Mouse (Mus musculus) lung, postnatal 4 days (tissue): ENCODE data around the gene Cmip.
A peak's percentile ranks its signal among the peaks of the same experiment; 100 is the strongest.

Source experiments
- DNase-seq, 2 experiments: peaks; one replicate each; pipeline ENCODE4 v3.0.0; 2021

The Cmip gene

DNA sequence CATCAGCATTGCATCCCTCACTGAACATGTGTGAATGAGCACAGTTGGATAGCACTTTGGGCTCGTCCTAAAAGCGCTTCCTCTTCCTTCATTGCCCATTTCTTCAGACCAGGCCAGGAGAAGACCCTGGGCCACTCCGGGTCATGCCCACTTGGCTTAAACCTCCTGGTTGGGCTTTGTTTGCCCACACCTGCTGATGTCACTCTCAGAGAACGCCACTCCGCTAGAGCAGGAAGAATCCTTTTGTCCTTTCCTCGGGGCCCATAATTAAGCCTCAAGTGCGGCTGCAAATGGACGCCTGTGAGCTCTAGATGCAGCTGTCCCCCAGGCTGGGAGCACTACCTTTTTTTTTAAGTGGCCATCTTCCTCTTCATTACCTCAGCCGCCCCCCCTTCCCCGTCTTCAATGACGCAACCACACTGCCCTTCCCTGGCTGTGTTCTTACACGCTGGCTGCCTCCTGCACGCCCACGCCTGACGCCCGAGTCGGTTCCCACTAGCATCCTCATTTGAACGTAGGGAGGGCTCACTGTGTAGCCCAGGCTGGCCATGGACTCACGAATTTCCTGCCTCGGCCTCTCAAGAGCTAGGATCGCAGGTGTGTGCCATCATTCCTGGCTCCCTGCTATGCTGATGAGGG is 171.8 kb downstream of the Cmip start:
- DNase-seq, result no peak

DNA sequence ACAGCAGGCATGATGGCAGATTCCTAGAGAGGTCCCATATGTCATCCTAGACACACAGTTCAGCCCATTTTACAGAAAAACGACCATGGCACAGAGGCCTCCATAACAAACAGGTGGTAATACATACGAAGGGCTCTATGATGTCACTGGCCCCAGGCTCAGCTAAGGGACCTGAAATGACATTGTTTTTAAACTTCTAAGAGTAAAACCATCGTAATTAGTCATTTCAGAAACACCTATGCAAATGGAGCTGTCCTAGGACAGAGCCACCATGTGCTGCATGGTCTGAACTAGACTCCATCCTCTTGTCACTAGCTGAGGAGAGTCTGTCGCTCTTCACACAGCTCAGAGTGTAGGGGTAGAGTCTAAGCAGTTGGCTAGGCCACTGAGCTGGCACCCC is 173.8 kb downstream of the Cmip start:
- DNase-seq, result no peak

DNA sequence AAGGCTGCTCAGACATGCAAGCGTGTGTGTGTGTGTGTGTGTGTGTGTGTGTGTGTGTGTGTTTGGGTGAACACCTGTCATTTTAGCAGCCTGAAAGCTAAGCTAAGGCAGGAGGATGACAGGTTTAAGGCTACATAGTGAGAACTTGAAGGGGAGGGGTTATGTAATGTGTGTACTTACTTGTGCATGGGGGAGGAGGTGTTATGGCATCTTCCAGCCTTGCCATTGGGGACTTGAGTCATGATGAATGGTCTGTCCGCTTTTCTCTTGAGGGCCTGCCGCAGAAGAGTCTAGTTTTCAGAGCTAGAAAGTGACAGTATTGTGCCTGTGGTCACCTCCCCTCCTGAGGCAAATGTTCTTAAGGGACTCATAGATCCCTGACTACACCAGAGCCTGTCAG is 174.7 kb downstream of the Cmip start:
- DNase-seq, result no peak

DNA sequence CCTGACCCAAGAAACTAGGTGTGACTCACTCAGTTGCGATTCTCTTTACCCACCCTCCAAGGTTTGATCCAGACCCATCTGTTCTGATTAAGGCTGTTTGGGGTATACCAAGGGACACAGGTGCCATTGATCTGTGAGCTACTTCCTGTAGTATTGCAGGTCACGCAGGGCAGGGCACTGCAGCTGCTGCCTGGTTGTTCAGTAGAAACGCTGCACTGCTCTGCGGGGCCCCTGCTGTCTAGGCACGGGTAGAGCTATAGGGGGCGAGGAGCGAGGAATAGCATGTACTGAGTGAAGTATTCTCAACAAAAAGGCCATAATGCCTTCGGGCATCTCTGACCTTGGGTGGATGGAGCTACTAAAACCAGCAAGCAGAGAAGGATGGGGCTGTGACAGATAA is 175.2 kb downstream of the Cmip start:
- no peak for DNase-seq

DNA sequence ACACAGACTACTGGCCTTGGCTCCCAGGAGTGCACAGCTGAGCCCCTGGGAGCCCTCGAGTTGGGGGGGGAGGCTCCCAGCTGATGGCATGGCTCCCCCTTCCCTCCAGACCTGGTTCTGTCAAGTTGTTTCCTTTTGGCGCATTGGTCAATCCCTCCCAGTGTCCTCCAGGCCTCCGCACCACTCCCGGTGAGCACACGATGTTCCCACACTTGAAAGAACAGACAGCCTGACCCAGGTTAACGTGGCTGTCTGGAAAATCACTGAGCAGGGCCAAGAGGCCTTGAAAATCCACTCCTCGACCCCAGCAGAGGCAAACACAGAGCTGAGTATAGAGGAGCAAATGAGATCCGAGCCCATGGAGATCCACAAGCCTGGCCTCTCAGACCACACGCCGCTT is 177.1 kb downstream of the Cmip start:
- no peak for DNase-seq

DNA sequence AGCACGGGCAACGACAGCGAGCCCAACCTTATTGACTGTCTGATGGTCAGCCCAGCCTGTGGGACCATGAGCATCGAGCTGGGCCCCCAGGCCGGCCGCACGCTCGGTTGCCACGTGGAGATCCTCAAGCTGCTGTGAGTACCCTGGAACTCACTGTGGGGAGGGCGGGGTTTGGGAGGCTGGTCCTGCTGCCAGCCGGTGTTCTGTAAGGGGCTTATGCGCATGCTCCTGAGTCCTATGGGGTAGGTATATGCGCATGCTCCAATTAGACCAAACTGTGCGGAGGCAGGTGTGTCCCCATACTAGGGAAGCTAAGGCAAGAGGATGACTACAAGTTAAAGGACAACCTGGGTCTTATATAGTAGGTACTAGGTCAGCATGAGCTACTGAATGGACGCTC is 179.9 kb downstream of the Cmip start:
- no peak for DNase-seq

DNA sequence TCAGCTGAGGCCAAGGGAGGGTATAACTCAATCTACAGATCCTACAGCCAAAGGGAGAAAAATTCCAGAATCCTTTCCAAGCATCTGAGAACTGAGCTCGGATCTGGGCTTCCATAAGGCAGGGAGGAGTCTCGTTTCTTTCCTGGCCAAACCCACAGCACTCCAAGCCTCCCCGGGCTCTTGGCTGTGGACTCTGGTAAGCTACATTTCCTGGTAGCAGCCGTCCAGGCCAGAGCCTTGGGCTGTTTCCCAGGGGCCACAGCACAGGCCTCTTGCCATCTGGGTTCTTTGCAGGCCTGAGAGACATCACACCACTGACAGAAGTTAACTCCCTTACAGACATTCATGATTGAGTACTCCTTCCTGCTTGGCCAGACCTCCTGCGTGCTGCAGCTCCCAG is 180.8 kb downstream of the Cmip start:
- DNase-seq, result no peak

DNA sequence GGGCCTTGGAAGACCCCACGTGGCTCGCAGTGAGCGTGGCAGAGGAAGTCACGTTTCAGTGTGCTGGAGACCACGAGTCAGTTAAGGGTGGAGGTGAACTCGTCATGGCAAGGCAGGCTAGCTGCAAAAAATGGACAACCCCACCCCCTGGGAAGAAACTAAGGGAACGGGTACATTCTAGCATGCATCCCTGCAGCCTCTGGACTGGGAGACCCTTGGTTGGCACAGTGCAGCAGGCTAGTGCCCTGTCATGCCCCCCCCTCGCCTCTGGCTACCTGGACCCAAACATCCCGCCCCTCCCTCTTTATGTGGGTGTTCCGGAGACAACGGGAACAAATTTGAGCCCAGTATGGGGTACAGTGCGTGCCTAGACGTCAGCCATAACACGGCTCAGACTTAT is 183.5 kb downstream of the Cmip start:
- DNase-seq, result no peak

DNA sequence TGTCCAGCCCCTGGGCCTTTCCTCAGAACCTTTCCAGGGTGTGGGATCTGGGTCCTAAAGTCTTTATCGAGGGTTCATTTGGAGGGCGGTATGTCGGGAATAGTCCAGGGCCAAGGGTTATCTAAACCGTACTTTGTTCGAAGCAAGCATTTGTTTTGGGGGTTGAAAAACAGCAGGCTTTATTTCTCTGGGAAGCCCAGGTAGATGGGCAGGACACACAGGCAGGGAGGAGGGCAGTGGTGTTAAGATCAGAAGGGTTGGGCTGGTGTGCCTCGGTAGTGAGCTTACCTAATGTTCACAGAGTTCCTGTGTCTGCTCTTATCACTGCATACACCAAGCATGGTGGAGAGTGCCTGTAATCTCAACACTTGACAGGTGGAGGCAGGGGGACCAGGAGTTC is 183.9 kb downstream of the Cmip start:
- DNase-seq, result no peak

DNA sequence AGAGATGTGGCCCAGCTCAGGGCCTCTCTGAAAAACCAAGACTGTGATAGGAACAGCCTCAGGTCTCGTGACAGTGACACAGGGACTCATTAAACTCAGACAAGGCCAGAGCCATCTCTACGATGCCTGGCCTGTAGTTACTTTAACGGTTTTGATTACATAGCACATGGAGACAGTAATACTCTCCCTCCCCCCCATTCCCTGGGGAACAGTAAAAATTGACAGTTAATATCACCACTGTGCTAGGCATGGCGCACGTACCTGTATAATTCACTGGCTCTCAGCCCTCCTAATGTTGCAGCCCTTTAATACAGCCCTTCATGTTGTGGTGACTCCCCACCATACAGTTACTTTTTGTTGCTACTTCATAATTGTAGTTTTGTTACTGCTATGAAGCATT is 188.6 kb downstream of the Cmip start:
- no peak for DNase-seq

DNA sequence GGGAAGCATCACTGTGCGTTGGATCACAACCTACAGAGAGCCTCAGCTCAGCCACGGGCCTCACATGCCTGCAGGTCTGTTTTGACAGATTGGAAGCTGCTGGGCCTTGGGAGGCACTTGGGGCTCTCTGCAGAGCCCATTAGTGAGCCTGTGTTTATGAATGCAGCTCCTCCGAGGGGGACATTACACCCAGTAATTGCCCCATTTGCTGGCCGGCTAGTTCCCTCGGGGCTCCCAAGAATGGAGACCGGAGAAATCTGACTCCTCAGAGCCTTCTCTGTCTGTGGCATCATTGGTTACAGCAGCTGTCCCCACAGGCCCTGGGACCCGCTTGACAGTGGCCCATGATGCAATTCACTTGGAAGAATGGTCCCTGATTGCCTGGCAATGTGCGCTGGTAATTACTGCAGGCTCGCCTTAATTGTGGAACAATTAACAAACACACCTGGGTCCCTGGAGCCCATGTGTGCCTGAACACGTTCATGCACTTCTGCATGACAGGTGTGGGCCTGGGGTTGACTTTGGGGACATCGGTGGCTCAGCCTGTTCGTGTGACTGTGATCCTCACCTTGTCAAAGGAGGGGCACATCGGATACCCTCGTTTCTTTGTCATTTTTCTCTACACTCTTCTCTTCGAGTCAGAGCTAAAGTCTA is 189.6 kb downstream of the Cmip start:
- no peak for DNase-seq

DNA sequence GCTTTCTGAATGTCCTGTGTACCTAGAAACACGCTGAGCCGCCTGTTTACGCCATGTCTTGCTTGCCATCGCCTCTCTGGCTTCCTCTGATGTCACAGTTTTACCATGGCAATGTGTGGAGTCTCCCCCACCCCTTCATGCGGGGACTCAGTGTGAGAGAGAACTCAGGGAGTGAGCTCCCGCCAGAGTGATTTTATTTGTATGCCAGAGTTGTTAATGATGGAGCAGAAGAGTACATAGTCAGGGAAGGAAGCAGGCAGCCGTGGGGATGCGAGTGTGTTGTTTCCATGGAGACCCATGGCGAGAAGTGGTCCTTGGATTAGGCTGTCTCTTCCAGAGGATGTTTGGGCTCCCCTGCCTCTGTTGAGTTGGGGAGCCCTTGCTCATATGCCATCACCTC is 194.2 kb downstream of the Cmip start:
- no peak for DNase-seq

DNA sequence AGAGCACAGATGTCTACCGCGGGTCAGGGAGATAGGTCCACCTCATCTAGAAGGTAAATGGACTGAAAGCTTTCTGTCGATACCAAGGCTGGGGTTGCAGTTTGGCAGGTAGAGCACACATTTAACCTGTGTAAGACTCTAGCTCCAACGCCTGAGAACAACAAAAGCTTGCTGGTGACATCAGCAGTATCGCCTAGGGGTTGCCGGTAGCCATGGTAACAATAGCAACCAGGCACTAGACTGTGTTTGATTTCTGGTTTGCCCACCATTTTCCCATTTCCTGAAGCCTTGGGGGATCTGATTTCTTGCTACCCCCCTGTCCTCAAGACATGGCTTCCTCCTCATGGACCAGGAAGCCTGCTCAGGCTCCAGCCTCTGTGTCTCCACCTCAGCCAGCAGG is 197.1 kb downstream of the Cmip start:
- DNase-seq, result no peak

DNA sequence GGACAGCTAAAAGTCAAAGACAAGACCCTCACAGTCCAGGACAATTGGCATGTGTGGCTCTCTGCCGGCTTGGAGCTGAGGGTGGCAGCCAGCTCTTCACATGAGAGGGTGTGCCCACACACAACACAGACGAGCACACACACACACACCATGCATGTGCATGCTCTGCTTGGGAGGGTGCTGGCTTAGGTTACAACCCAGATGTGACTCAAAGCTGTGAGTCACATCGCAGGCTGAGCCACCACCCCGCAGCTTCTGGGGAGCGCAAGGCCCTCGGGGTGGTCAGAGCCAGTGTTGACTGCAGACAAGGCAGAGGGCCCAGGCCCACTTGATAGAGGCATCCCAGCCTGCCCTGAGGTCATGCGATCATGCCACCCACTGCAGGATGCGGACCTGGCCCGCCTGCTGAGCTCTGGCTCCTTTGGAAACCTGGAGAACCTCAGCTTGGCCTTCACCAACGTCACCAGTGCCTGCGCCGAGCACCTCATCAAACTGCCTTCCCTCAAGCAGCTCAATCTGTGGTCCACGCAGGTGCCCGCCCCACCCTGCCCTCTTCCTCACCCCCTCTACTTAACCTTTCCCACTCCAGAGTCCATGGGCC is 197.8 kb downstream of the Cmip start:
- no peak for DNase-seq

DNA sequence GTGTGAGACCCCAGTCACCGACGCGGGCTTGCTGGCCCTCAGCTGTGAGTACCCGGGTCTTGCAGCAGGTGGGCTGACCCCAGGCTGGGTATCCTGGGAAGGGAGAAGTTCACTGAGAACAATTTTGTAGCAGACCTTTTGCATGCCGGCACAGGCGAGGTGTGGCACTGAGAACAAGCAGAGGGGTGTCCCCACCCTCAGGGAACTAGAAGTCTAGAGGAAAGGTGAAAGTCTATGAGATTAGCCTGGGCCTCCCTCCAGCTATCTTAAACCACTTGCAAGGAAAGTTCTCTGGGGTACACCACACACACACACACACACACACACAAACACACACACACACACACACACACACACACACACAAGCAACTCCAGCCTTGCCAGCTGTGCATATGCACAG is 198.8 kb downstream of the Cmip start:
- no peak for DNase-seq

DNA sequence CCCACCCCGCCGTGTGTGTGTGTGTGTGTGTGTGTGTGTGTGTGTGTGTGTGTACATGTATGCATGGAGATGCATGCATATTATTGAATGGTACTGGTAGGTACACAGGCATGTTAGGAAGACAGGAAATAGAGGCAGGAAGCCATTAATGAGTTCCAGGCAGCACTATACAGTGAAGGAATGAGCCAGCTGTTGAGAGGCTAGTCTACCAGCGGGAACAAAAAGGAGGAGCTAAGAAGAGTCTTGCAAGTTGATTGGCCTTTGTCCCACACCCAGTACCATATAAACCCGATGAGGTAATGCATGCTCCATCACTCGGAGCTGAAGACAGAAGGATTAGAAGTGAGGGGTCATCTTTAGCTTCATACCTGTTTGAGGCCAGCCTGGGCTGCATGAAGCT is 201.6 kb downstream of the Cmip start:
- DNase-seq, result no peak

DNA sequence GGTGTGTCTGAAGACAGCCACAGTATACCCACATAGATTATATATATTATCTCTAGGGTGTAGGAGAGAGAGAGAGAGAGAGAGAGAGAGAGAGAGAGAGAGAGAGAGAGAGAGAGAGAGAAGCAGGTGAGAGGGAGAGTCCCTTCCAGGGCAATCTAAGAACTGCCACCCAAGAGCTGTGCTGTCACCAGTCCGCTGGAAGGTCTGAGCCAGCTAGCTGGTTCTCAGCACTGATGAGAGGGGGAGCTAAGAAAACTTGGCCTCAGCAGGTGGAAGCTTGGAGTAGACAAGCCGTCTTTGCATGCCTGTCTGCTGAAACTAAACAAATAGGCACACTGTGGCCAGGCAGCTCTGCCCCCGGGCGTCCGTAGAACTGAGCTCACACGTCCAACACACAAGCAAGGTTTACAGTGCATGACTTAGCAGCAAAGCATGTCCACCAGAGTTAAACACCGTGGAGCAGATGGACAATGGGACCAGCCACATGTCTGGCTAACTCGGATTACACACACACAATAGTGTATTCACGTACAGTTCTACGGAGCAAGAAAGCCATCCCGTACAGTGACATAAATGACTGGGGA is 205.9 kb downstream of the Cmip start:
- no peak for DNase-seq

DNA sequence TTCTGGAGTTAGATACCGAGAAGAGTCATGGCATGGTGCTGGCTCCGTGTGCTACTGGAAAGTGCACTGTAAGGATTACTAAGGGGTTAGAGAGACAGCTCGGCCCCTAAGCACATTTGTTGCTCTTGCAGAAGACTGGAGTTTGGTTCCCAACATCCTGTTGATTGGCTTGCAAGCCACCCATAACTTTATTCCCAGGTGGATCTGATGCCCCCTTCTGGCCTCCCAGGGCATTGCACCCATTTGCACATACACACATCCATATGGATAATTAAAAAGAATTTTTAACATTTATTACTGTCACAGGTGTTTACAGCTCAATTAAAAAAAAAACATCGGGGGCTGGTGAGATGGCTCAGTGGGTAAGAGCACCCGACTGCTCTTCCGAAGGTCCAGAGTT is 207.7 kb downstream of the Cmip start:
- DNase-seq, result no peak

DNA sequence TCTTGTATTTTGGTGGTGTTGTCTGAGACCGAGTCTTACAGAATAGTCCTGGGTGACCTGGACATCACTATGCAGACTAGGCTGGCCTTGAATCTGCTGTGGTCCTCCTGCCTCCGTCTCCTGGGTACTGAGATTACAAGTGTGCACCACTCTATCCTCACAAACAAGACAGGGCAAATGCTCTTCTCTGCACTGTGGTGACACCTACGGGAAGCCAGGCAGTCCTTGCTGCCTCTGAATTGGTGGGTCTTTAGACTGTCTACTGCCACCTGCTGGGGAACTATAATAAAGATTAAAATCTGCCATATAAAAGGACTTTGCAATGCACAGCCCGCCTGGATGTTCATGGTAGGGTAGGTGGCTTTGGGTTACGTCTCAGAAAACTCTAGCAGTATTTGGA is 208.4 kb downstream of the Cmip start:
- DNase-seq, result peak; percentile 51 to 68

DNA sequence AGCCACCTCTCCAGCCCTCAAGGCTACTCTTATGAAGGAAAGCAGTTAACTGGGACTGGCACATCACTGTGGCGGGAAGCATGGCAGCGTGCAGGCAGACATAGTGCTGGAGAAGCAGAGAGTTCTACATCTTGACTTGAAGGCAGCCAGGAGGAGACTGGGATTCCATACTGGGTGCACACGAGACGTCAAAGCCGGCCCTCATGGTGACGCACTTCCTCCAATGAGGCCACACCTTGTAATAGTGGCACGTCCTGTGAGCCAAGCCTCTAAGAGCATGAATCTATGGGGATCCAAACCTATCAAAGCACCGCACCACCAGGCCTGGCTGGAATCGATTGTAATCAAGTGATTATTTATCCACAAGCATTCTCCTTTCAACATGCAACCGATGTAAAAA is 210.6 kb downstream of the Cmip start:
- DNase-seq, result no peak

DNA sequence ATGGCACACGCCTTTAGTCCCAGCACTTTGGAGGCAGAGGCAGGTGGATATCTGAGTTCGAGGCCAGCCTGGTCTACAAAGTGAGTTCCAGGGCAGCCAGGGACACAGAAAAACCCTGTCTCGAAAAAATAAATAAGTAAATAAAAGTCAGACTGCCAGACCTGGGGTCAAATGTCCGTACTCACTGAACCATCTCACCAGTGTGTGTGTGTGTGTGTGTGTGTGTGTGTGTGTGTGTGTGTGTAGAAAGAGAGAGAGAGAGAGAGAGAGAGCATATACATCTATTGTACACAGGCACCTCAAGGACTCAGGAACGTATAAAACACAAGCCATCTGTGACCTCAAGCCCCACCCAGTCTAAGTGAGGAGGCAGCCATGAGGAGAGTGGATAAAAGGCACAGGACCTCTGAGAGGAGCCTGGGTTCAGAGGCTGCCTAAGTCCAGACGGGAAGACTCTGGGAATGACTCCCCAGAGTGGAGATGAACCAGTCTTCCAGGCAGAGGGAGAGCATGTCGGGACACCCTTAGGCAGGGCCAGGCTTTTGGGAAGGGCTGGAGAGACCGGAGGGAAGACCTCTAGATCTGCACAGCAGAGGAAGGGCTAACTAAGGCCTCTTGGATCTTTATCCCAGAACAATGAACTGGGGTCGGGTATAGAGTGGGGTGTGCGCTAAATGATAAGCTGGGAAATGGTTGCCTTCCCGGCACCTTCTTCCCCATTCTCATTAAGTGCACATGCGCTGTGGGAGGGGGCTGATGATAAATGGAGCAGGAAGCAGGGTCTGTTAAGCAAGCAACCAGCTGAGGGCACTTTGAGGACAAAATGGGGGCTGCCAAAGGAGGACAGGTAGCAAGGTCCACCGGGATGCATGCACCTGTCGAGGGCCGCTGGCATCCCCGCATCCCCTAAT is 212.8 kb downstream of the Cmip start:
- no peak for DNase-seq

DNA sequence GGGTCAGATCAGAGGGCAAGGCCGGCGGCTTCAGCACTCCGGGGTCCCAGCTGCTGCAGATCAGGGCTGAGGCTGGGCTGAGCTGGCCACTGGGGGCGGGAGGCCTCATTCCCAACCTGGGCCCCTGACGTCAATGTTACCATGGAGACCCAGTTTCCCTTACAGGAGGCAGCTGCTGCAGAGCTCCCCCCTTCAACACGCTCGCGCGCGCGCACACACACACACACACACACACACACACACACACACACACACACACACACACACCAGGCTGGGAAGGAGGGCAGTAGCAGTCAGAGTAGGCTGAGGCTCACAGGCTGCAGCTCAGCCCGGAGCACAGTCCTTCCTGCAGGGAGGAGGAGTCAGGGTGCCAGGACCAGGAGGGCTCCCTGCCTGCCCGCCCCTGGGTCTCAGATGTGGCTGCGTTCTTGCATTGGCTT is 213.5 kb downstream of the Cmip start:
- peak; percentile 78 to 82 for DNase-seq

DNA sequence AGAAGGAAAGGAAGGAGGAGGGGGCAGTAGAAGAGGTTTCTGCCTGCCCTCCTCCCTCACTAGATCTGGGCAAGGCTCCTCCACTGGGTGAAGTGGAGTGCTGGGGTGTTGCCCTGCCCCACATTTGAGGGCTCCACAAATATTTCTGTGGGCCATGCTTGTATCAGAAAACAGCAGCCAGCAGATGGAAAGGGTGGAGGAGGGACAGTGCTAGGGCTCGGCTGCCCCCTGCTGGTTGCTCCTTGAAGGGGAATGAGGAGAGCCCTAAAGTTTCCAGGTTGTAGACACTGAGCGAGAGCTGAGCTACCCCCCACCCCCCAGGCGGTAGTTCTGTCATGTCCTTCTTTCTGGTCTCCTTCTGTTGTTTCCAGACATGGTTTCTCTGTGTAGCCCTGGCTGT is 214.3 kb downstream of the Cmip start:
- peak; percentile 68 to 82 for DNase-seq
